Mouse (Mus musculus) lung, postnatal 25 days (tissue): Measurements from ENCODE around the gene Cep19.

Experiments
- DNase-seq: peaks from one replicate; pipeline ENCODE4 v3.0.0; 2022; ENCODE audit warnings: low spot score

The Cep19 gene

DNA sequence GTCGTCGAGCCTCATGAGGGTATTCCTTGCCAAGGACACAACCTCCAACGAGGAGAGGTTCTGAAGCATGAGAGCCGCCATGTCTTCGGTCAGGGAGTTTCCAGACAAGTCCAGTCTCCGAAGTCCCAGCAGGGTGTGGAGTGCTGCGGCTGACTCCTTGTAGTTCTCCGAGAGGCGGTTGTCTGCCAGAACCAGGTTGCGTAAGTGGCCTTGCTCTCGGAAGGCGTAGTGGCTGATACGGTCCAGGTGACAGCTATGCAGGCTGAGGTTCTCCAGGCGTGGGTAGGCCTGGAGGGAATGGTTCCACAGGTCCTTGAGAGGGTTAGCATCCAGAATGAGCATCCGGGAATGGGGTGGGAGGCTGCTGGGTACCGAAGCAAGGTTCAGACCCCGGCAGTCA lies 45.0 kb downstream of the Cep19 start:
- no peak for DNase-seq

DNA sequence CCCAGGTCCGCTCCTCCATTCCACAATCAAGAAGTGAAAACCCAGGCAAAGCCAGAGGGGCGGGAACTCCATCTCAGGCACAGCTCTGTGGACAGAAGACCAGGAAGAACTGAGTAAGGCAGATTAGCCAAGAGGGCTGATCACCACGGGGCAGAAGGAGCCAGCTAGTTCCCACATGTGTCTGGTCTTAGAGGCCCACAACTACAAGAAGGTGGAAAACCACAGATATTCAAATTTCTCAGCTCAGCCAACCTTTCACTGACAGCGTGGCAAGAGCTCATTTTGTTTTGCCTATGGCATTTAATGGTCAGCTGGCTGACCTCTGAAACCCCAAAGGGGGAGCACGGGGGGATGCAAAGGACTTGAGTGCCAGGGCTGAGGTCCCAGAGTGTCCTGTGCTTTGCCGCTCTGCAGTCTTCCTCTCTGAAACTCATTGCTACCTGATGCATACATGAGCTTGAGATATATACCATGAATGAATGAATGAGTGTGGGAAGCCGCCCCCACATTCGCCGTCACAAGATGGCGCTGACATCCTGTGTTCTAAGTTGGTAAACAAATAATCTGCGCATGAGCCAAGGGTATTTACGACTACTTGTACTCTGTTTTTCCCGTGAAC lies 48.1 kb downstream of the Cep19 start:
- DNase-seq, result no peak

DNA sequence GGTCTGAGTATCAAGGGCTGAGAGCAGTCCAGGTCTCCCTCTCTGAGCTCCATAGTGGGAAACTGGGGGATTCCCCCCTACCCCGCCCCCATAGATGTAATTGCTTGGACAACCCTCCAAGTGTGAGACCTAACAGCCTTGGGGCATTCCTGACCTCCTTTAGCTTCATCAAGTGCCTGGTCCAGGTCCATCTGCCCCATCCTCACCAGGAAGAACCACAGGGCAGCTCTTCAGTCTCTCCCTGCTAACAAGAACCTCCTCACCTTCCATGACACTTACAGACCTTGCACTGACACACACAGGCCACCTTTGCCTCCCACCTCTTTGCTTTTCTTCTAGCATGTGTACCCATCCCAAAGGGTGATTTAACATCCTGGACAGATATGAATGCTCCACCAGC lies 54.4 kb downstream of the Cep19 start:
- DNase-seq, result no peak

DNA sequence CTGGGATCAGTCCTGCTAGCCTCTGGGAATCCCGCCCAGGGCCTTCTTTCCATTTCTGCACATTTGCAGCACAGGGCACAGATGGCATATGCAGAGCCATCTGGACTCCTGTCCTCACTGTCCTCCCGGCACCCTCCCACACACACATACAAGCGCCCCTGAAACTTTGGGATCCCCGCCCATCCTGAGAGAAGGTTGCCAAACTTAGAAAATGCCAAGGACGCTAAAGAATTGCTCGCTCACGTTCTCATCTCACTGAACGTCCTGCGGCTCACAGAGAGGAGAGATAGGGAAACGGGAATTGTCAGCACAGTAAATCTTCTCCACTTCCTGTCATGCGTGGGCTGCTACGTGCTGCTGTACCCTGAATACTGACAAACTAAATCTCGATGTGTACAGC lies 54.8 kb downstream of the Cep19 start:
- DNase-seq, result no peak

DNA sequence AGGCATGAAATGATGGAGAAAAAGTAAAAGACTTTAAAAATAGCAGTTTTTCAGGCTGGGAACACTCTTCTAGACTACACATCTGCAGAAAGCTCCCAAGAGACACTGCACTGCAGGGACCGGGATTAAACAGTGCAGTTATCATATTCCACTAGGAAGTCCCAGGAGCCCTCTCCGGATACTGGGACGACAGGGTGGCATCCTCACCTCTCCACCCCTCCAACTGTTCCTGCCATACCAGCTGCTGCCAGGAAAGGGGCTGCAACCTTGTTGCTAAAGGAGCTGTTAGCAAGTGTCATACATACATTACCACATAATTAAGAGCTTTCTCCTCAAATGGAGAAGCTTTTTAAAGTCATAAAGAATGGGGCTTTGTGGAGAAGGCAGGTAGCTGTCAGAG lies 57.1 kb downstream of the Cep19 start:
- no peak for DNase-seq

DNA sequence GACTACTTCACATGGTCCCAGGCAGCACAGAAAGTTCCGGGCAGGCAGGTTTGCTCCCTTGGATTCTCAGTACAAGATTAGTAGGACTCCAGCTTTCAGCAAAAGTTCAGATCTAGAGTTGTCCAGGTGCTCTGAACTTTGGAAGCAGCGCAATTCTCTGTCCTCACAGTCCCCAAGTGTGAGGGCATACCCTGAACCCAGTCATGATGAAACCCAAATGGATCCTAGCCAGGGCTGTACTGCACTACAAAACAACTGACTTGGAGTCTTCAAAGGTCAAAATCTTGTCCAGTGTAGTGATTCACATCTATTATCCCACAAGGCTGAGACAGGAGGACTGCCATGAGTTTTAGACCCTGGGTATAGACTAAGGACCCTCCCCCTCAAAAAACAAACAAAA lies 57.8 kb downstream of the Cep19 start:
- DNase-seq, result no peak
